Mouse (Mus musculus) olfactory bulb, adult 2 months (tissue): ENCODE measurements at regions not wholly inside any gene's neighbourhood (a gene's known extent, or its start where the extent isn't known, plus 50 kb on each side); places are given as distances from the start of the nearest gene placed in this dataset.

Experiments
- CTCF ChIP-seq: fragments of 200-500 bp; IDR thresholded peaks from 2 replicates; pipeline ENCODE4 v1.5.1; 2012; ENCODE audit warnings: low read depth, mild to moderate bottlenecking, low read length, moderate library complexity; ENCODE audit not compliant: insufficient read depth
- POLR2A ChIP-seq: fragments of 200-500 bp; IDR thresholded peaks from 2 replicates; pipeline ENCODE4 v1.6.1; 2012; ENCODE audit warnings: mild to moderate bottlenecking, low read depth, low read length, moderate library complexity; ENCODE audit not compliant: insufficient read depth

DNA sequence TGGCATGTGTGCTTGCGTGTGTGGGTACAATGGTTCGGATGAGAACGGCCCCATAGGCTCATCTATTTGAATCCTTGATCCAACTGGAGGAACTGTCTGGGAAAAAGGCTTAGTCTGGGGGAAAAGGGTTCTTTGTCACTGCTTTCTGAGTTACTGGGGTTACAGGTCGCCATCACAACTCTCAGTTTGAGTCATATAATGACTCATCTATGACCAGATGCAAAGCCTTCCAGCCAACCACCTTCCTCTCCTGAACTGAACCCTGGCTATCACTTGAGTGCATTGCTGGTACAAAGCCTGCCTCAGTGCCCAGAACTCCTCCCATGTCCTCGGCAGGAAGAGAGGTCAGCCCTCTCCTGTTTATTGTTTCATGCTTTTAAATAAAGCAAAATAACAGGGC, 92.2 kb upstream of the Spata13 start:
- no peak for TF ChIP-seq CTCF
- TF ChIP-seq POLR2A: no peak
